Mouse (Mus musculus) small intestine, adult 2 months (tissue): ENCODE results near the gene Foxn3.

Experiments used
- CTCF ChIP-seq: fragments of 200-500 bp; IDR thresholded peaks from 2 replicates; pipeline ENCODE4 v1.5.1; 2012; ENCODE audit warnings: low read depth, mild to moderate bottlenecking, control low read depth, inconsistent platforms, low read length, moderate library complexity, mixed read lengths; ENCODE audit not compliant: insufficient replicate concordance, insufficient read length; ENCODE audit errors: extremely low read depth
- POLR2A ChIP-seq: fragments of 200-500 bp; IDR thresholded peaks from 2 replicates; pipeline ENCODE4 v1.6.1; 2012; ENCODE audit warnings: low read depth, mild to moderate bottlenecking, control low read depth, inconsistent platforms, low read length, moderate library complexity

DNA sequence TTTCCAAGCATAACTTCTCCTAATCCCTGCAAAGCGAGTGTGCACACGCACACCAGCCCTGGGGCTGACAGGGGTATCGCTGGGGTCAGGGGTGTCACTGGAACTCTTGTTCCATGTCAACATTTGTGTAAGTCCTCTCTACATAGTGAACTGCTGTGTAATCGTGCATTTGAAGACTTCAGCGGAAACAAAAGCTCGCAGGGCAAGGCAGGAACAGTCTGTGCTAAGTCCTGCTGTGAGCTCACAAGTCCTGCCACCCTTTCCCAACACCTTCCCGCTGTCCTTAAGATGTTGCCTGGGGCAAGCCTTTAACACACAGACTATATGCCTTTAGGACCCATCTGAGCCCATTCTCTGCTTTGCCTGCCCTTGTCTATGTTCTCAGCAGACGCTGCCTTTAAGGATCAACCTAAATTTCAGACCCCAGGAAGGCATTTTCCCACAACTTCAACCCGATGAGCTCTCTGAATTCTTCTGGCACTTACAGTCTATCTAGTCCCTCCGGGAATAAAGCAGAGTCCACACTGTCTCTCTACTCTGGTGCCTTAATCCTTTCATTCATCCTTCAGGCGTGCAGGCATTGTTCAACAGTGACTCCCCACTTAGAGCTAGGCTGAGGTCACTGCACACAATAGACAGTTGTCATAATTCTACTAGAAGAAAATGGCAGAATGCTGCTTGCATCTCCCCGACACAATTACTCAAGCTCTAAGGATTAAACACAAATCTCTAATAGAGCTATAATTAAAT, 264.4 kb downstream of the Foxn3 start:
- no peak for TF ChIP-seq CTCF
- no peak for TF ChIP-seq POLR2A
